Mouse (Mus musculus): Measurements from ENCODE around the gene Klra2.

DNA sequence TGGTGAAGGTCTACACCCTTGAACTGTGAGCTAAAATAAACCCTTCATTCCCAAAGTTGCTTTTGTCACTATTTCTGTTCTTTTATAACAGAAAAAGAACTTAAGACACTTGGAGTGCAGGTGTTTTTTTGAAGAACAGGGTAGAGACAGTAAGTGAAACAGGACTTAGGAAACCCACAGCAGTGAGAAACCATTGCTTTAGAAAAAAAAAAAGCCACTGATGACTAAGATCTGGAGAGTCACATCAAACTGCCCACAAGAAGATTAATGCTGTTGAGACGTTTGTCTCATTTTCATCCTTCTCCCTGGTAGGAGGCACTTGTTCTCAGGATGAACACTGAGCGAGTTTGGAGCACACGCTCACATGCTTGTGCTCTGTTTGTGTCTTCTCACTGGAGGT is 14.8 kb upstream of the Klra2 start:
- TF ChIP-seq POLR2A (IDR thresholded peaks at IDR 0.05; ENCODE audit: insufficient read depth, low read length) (no peak), CTCF (IDR thresholded peaks at IDR 0.05; ENCODE audit: low read depth, low read length) (no peak), EP300 (IDR thresholded peaks at IDR 0.05; ENCODE audit: insufficient read depth, low read depth, low read length) (no peak)
